Mouse (Mus musculus) E14TG2a.4 (cell line): ENCODE measurements around the gene Pdlim5.

Experiments
- CTCF ChIP-seq: conservative IDR thresholded peaks from 2 replicates; pipeline ENCODE4 v1.5.1; 2014; ENCODE audit warnings: low read length
- NANOG ChIP-seq: IDR thresholded peaks from 2 replicates; pipeline ENCODE4 v1.6.1; 2014; ENCODE audit warnings: borderline replicate concordance, low read length, mixed read lengths
- POU5F1 ChIP-seq: IDR thresholded peaks from 2 replicates; pipeline ENCODE4 v1.6.1; 2014; ENCODE audit warnings: low read length, borderline replicate concordance

- no peak for TF ChIP-seq CTCF
- no peak for TF ChIP-seq NANOG
- TF ChIP-seq POU5F1 = no peak
Observed at GRCm38 (mm10) chr3:142273265-142273664, 122.2 kb downstream of the Pdlim5 start.
